Mouse (Mus musculus): ENCODE measurements around the gene Tst.

DNA sequence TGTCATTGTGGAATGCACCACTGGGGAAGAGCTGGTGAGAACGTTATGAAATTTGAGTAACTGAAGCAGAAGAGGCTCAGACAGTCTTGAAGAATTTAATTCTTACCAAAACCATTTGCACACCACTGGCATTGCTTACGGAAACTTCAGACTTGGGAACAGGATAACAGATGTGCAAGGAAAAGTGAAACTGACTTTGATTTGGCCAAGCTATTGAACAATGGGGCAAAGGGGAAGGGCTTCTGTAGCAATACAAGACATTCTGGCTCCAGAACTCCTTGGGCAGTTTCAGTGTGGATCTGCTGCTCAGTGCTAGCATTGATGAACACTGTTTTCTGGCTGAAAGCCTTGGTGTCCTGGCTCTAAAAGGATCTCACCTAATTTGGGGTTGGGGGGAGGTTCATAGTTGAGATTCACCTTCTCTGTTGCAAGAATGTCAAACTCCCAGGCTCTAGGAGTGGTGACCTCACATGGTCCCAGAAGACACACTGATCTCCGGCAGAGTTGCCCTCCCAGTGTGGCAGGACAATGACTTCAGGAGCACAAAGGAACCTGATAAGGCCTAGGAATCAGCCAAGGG is 54.0 kb downstream of the Tst start:
- no peak for TF ChIP-seq EP300 (optimal IDR thresholded peaks at IDR 0.05)
- TF ChIP-seq CTCF (IDR thresholded peaks at IDR 0.05; ENCODE audit: low read depth), result no peak

Data from stomach, postnatal 0 days (tissue).